Mouse (Mus musculus): ENCODE data around the gene Ccdc81.

Gene Ccdc81

GRCm38 (mm10) chr7:89864769-89865168 is 38.7 kb downstream of the Ccdc81 start:
- DNase-seq = no peak

GRCm38 (mm10) chr7:89856440-89857217 is 46.8 kb downstream of the Ccdc81 start:
- no peak for DNase-seq

- no peak for DNase-seq
Observed at GRCm38 (mm10) chr7:89855196-89855595, 48.2 kb downstream of the Ccdc81 start.

- no peak for DNase-seq
Observed at GRCm38 (mm10) chr7:89853131-89853530, 50.3 kb downstream of the Ccdc81 start.

- no peak for DNase-seq
Observed at GRCm38 (mm10) chr7:89852158-89853095, 51.0 kb downstream of the Ccdc81 start.

GRCm38 (mm10) chr7:89850510-89850909 is 52.9 kb downstream of the Ccdc81 start:
- no peak for DNase-seq

- DNase-seq = no peak
Observed at GRCm38 (mm10) chr7:89845669-89846068, 57.8 kb downstream of the Ccdc81 start.

- peak; percentile 25 for DNase-seq
Observed at GRCm38 (mm10) chr7:89843533-89843932, 59.9 kb downstream of the Ccdc81 start.

- no peak for DNase-seq
Observed at GRCm38 (mm10) chr7:89843121-89843520, 60.3 kb downstream of the Ccdc81 start.

- DNase-seq = no peak
Observed at GRCm38 (mm10) chr7:89842404-89842715, 61.1 kb downstream of the Ccdc81 start.

- DNase-seq = peak; percentile 57
Observed at GRCm38 (mm10) chr7:89841670-89842403, 61.6 kb downstream of the Ccdc81 start.

GRCm38 (mm10) chr7:89839721-89840120 is 63.7 kb downstream of the Ccdc81 start:
- no peak for DNase-seq

- DNase-seq = no peak
Observed at GRCm38 (mm10) chr7:89837841-89838240, 65.6 kb downstream of the Ccdc81 start.

- no peak for DNase-seq
Observed at GRCm38 (mm10) chr7:89836676-89837075, 66.8 kb downstream of the Ccdc81 start.

- no peak for DNase-seq
Observed at GRCm38 (mm10) chr7:89835566-89835965, 67.9 kb downstream of the Ccdc81 start.

GRCm38 (mm10) chr7:89833521-89833920 is 69.9 kb downstream of the Ccdc81 start:
- no peak for DNase-seq

- DNase-seq = no peak
Observed at GRCm38 (mm10) chr7:89829201-89829600, 74.2 kb downstream of the Ccdc81 start.

GRCm38 (mm10) chr7:89828436-89829065 is 74.9 kb downstream of the Ccdc81 start:
- DNase-seq = no peak
